Mouse (Mus musculus) spleen, postnatal 10 days (tissue): ENCODE results near the gene Snupn.
"Not testable (repeated sequence)": the region's sequence is repeated elsewhere in the genome, so short reads cannot be mapped to it uniquely, and the experiment has no call there.

ENCODE experiments used
- DNase-seq, 2 experiments: peaks; one replicate each; pipeline ENCODE4 v3.0.0; 2021 to 2022; ENCODE audit warnings: low spot score in 2 of 2

The Snupn gene

GRCm38 (mm10) chr9:56930556-56930955 lies 20.1 kb upstream of the Snupn start:
- DNase-seq = no peak

DNA sequence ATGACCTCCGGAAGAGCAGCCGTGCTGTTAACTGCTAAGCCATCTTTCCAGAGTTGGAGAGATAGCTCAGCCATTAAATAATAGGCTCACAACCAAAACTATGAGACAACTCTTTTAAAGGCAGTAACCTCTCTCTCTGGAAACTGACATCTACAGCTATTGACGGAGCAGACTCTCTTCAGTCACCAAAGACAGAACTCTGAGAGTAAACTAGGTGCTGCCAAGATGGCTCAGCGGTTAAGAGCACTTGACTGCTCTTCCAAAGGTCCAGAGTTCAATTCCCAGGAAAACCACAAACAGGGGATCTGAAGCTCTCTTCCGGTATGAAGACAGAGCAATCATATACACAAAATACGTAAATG lies 13.8 kb upstream of the Snupn start:
- DNase-seq = no peak

- peak; percentile 77 to 88 for DNase-seq
Observed at GRCm38 (mm10) chr9:56937223-56938160, 13.2 kb upstream of the Snupn start, which contains the start of gene Imp3. TSS of gene Imp3 (plus strand) at chr9:56937475.

DNA sequence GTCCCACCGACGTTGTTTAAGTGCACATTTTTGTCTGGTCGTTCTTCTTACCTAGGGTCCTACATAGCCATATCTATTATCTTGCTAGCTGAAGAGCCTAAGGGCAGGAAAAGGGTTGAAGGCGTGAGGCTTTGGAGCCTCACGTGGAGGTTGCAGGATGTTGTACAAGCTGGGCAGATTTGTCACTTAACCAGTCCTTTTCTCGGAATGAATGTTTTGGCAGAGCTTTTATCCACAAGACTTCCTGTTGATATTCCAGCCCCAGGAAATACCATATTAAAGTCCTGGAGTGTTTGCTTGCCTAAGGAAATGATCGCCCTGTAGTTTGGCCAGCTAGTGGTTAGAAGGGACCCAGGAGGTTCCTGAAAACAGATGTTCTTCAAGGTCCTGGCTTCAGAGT lies 12.3 kb upstream of the Snupn start:
- DNase-seq = no peak

DNA sequence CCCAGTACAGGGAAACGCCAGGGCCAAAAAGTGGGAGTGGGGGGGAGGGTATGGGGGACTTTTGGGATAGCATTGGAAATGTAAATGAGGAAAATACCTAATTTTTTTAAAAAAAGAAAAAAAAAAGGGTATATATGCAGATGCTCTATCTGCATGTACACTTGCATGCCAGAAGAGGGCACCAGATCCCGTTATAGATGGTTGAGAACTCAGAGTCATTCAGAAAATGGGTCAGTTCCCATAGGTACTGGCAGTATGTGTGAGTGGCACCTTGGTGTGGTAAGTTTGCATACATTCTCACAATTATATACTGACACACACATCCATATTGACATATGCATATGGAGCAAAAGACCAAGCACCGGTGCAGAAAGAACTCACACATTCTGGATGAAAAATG lies 3.2 kb upstream of the Snupn start:
- peak in 1 of 2 experiments; percentile 73 for DNase-seq

DNA sequence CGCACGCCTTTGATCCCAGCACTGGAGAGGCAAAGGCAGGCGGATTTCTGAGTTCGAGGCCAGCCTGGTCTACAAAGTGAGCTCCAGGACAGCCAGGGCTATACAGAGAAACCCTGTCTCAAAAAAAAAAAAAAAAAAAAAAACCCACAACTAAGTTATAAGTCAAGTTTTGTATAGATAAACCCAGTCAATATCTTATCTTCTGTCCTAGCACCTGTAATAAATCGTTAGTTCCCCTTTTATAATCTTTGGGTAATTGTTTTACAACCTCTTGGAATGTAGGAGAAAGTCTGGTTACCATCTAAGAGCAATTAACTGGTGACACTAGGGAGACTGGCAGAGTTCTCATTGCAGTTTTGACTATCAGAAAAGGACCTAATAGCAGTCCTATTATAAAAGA lies 2.0 kb upstream of the Snupn start:
- not testable (repeated sequence) for DNase-seq

GRCm38 (mm10) chr9:56949767-56950166 lies 911 bp upstream of the Snupn start:
- peak in 1 of 2 experiments; percentile 27 for DNase-seq

DNA sequence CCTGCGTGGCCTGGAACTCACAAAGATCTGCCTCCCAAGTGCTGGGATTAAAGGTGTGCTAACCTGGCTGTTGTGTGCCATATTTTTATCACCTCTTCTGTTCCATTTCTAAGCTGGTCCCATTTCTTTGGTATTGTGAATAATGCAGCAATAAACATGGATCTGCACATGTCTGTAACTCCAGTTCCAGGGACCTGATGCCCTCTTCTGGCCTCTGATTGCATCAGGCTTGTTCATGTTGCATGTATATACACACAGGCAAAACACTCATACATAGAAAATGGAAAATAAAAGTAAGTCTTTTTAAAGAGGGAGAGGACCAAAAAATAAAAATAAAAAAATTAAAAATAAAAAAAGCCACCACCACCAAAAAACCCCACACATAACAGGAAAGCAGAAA lies 2.9 kb downstream of the Snupn start:
- DNase-seq = no peak

DNA sequence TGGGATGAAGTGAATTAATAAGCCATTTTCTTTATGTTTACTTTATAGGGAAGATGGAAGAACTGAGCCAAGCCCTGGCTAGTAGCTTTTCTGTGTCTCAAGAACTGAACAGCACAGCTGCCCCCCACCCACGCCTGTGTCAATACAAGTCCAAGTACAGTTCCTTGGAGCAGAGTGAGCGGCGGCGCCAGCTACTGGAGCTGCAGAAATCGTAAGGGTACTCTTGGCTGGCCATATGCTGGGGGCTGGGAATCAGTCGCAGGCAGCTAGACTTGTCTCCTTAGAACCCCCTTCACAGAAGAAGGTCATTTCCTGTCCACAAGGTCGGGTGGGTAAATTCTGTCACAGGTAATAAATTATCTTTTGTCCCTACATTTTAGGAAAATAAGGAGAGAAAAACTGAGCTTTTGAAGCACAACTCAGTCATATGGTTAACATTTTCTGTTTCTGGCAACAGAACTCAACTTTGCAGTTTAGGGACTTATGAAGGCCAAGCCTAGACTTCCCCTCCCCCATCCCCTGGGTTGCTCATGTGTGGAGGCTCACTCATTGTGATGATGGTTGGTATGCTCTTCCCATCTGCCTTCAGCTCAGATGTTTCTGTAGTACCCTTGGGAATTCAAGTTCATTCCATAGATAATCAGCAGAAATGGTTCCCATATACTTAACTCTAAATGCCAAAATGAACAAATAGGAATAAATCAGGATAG lies 6.4 kb downstream of the Snupn start:
- no peak for DNase-seq

GRCm38 (mm10) chr9:56958689-56959088 lies 8.0 kb downstream of the Snupn start:
- DNase-seq = no peak

DNA sequence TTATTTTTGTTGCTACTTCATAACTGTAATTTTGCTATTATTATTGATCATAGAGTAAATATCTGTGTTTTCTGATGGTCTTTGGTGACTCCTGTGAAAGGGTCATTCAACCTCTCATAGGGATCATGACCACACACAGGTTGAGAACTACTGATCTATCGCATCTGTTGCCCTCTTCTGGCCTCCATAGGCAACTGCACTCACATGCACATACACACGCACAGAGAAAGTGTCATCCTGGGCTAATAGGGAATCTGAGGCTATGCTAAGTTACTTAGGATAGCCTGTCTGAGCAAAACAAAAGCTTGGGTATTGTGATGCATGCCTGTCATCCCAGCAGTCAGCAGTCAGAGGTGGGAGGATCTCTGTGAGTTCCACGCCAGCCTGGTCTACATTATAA lies 10.9 kb downstream of the Snupn start:
- DNase-seq = no peak

DNA sequence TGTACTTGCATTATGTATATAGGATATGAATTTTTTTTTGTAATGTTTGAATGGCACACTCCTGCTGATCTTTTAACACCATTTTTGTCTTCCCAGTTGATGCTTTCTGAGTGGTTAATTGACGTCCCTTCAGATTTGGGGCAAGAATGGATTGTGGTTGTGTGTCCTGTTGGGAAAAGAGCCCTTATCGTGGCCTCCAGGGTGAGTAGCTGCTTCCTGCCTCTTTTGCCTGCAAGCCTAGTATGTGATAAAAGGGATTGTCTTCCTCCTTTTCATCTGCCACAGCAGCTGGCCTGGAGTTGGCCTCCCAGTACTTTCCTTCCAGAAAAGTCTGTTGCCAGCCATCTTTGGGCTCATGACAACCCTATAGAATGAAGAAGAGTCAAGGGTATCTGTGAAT lies 19.5 kb downstream of the Snupn start:
- no peak for DNase-seq

DNA sequence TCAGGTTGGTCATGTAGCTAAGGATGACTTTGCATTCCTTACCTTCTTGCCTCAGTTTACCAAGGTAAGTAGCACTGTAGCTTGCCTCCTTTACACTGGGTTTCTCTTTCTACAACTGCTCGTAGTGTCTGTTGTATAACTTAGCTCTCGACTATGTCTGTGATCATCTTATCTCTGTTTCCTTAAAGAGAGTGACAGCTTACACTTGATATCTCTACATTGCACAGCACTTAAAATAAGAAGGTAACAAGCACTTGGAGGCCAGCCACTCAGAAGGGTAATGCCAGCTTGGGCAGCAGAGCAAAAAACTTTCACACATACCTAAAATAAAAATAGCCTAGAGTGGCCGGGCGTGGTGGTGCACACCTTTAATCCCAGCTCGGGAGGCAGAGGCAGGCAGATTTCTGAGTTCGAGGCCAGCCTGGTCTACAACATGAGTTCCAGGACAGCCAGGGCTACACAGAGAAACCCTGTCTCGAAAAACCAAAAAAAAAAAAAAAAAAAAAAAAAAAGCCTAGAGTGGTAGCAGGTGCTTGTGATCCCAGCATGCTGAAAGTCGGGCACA lies 23.4 kb downstream of the Snupn start:
- no peak for DNase-seq

DNA sequence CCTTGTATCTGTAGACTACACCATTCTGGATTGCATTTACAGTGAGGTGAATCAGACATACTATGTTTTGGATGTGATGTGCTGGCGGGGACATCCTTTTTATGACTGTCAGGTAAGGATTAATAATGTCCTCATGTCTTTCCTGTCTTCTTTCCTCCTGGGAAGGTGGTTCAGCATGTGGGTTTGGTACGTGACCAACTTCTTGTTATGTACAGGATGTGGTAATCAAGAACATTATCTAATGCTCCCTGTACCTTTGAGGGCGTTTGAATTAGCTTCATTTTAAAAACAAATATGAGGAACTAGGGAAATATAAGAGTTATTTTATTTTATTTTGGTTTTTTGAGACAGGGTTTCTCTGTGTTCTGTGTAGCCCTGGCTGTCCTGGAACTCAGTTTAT lies 24.5 kb downstream of the Snupn start:
- DNase-seq = no peak

- no peak for DNase-seq
Observed at GRCm38 (mm10) chr9:56980186-56980585, 29.5 kb downstream of the Snupn start.

- DNase-seq = no peak
Observed at GRCm38 (mm10) chr9:56981502-56981901, 30.8 kb downstream of the Snupn start.

DNA sequence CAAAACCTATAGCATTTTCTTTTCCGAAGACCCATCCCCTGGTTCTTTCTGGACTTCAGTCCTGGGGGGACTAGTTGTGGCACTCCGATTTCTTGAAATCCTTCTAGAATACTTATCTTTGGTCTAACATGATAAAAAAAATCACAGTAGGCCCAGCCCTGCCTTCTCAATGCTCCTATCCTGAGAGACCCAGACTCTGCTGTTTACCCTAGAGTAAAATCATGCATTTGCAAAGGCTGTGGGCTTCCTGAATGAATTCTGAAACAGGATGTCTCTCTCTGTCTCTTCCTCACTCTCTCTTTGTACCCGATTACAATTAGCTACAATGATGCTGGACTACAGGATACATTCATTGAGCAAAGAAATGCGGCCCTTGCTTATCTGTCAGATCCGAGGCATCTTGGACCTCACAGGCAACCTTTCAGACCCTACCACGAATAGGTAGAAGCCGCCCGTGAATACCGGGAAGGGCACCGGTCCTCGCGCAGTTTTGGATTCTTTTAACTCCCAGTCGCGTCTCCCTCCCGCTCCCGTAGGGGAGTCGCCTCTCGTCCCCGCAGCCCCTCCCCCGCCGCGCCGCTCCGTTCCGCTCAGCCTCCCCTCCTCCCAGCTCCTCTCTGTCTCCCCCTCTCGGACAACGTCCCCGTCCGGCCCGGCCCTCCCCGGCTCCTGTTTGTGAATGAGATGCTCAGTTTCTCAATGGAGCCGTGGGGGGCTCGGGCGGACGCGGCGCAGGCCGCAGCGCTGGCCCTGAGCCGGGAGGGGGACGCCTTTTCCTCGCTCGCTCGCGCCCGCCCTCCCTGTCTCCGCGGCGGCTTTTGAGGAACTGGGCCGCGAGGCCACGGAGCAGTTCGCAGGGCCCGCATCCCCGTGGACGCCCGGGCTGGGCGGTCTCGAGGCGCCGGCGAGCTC lies 43.9 kb downstream of the Snupn start, which contains the start of gene Ptpn9:
Gene Ptpn9, plus strand, starts transcription at position 638 of the 912 bp plus-strand sequence.
- peak in 1 of 2 experiments; percentile 84 for DNase-seq

DNA sequence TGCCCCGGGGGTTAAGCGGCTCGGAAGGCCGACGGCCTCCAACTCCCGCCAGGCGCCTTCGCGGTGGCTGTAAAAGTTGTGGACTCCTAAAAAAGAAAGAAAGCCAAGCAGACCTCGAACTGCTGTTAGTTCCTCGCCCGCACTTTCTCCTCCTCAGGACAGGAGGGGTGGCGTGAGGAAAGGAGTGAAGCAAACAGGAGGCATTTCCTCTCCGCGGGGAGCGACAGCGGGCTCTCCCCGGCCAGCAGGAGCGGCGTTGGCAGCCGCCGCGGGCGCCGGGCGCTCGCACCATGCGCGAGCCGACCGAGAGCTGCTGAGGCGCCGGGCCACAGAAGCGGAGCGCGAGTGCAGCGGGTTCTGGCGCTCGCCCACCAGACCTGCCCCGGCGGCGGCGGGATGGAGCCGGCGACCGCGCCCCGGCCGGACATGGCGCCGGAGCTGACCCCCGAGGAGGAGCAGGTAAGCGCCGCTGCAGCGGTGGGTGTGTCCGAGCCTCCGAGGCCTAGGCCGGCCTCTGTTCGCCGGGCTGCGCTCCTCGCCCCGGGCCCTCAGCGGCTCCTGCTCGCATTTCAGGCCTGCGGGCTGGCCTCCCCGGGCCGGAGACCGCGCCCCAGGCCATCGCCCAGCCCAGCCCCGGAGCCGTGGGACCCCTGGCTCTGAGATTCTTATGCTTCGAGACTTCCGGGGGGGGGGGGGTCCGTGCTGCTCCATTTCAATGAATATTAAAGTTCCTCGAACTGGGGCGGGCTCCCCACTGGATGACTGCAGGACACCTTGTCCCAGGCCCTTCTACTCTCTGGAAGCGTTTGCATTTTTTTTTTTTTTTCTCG lies 44.7 kb downstream of the Snupn start:
- peak; percentile 68 to 71 for DNase-seq

DNA sequence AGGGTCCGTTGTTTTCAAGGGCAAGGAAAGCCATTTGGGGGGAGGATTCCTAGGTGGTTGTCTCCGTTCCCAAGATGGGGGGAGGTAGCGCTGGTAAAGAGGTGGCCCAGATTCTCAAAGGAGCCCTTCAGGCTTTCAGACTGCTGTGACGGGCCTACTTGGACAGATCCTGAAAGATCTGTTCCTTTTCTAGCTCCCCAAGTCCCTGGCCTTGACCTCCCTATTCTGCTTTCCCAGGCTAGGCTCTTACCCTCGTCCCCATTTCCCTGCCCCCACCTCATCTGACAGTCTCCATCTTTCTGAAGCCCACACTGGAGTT lies 45.3 kb downstream of the Snupn start:
- DNase-seq = peak; percentile 8 to 24

DNA sequence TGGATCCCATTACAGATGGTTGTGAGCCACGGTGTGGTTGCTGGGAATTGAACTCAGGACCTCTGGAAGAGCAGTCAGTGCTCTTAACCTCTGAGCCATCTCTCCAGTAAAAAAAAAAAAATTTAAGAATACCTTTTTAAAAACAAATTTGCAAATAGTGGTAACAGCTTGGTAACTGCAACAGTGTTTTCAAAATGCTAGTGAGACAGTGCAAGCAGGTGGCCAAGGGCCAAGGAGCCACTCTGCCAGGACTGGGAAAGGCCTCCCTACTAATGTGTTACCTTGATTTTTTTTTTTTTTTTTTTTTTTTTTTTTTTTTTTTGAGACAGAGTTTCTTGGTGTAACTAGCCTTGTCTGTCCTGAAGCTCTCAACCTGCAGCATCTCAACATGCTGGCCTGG lies 46.5 kb downstream of the Snupn start:
- not testable (repeated sequence) for DNase-seq

GRCm38 (mm10) chr9:57003011-57003410 lies 52.3 kb downstream of the Snupn start:
- no peak for DNase-seq
